In genomic region chr7:100307872-100308653, GRCm38 (mm10) we compare ENCODE assay signal across 8 mouse cellular contexts. TPM values are rescaled to one million over a fixed set of nuclear protein-coding genes. Genes with fewer than 3 reads are reported as not detected.
DNase-seq lines count a peak whose midpoint lies in the region; ATAC-seq and TF ChIP-seq lines count a peak whose summit lies in the region.
"Had no signal": no experiment of that assay in that cellular context is flagged by ENCODE, and none has a peak within 500 bp of the region (broad histone marks: within the 10 kb centered on the region; RNA-seq: fewer than 3 reads in every experiment).

No protein-coding gene starts in this region.

- H3K36me3 ChIP-seq in embryonic facial prominence, embryonic 11.5 days (replicated peaks; ENCODE audit: control insufficient read depth, insufficient read depth, low read depth, low read length), result no peaks in the 10 kb centered on the region
- H3K36me3 ChIP-seq in forebrain, embryonic 16.5 days (ENCODE audit: control insufficient read depth, insufficient read depth), result no peaks in the 10 kb centered on the region

- no peak overlapping the region for H3K4me3 ChIP-seq in embryonic facial prominence, embryonic 11.5 days (ENCODE audit: low read depth, low read length)
- H3K4me3 ChIP-seq in forebrain, embryonic 16.5 days (replicated peaks; ENCODE audit: low read length), result no peak overlapping the region
- H3K4me3 ChIP-seq in left cerebral cortex, adult 2 months, result no peak overlapping the region
- no peak overlapping the region for H3K4me3 ChIP-seq in olfactory bulb, adult 2 months (ENCODE audit: insufficient read depth, low read depth, low read length)

- no peak overlapping the region for H3K27ac ChIP-seq in embryonic facial prominence, embryonic 11.5 days (replicated peaks; ENCODE audit: low read depth, low read length)
- peak overlapping the region; percentile 29; the same call in 1 of the 2 replicates for H3K27ac ChIP-seq in forebrain, embryonic 16.5 days (ENCODE audit: low read length)
- peak overlapping the region; percentile 47; the same call in 1 of the 2 replicates for H3K27ac ChIP-seq in left cerebral cortex, adult 2 months
- H3K27ac ChIP-seq in olfactory bulb, adult 2 months (ENCODE audit: insufficient read depth, low read depth, low read length), result peak overlapping the region; percentile 59; the same call in 1 of the 2 replicates

- H3K4me2 ChIP-seq in embryonic facial prominence, embryonic 11.5 days (ENCODE audit: low read depth, low read length), result no peak overlapping the region
- H3K4me2 ChIP-seq in forebrain, embryonic 16.5 days (ENCODE audit: low read length), result no peak overlapping the region

- 68% methylated on average over 6 of the region's 6 CpGs for WGBS in embryonic facial prominence, embryonic 11.5 days
- 59% methylated on average over 6 of the region's 6 CpGs for WGBS in forebrain, embryonic 16.5 days
- 60% methylated on average over 6 of the region's 6 CpGs for WGBS in olfactory bulb, adult 2 months

- intact Hi-C loops in left cerebral cortex, adult 2 months (cut with DNase I), result no loop called here

- ATAC-seq in embryonic facial prominence, embryonic 11.5 days (replicated peaks; ENCODE audit: insufficient number of reproducible peaks, low FRiP score, low TSS enrichment, low read depth), result no peak
- peak; percentile 85 for ATAC-seq in forebrain, embryonic 16.5 days

- TF ChIP-seq CTCF in left cerebral cortex, adult 2 months (IDR thresholded peaks at IDR 0.05), result no peak
- TF ChIP-seq CTCF in olfactory bulb, adult 2 months (IDR thresholded peaks at IDR 0.05; ENCODE audit: insufficient read depth, low read depth, low read length), result no peak

- DNase-seq in embryonic facial prominence, embryonic 11.5 days (ENCODE audit: low spot score), result peak; percentile 36
- peak; percentile 42 to 47 for DNase-seq in left cerebral cortex, adult 2 months (ENCODE audit: extremely low spot score in 1 of 2, low spot score in 2 of 2)
- DNase-seq in T-cell, adult 2 months (ENCODE audit: low spot score), result no peak
- DNase-seq in urinary bladder, adult 2 months (ENCODE audit: low spot score), result no peak
- no peak for DNase-seq in adrenal gland, adult 8-10 months
- DNase-seq: kidney, postnatal 4 days had no signal

- no peak for TF ChIP-seq POLR2A in olfactory bulb, adult 2 months (IDR thresholded peaks at IDR 0.05; ENCODE audit: insufficient read depth, low read depth, low read length)

- no peaks in the 10 kb centered on the region for H3K9me3 ChIP-seq in embryonic facial prominence, embryonic 11.5 days (replicated peaks; ENCODE audit: control insufficient read depth, low read length)
- no peaks in the 10 kb centered on the region for H3K9me3 ChIP-seq in forebrain, embryonic 16.5 days (ENCODE audit: control insufficient read depth, low read length)

- H3K9ac ChIP-seq in embryonic facial prominence, embryonic 11.5 days (replicated peaks; ENCODE audit: low read length), result no peak overlapping the region
- no peak overlapping the region for H3K9ac ChIP-seq in forebrain, embryonic 16.5 days (replicated peaks; ENCODE audit: low read depth, low read length)

- H3K27me3 ChIP-seq in embryonic facial prominence, embryonic 11.5 days (ENCODE audit: control insufficient read depth, insufficient read depth, low read length), result no peaks in the 10 kb centered on the region
- no peaks in the 10 kb centered on the region for H3K27me3 ChIP-seq in forebrain, embryonic 16.5 days (replicated peaks; ENCODE audit: control insufficient read depth, insufficient read depth, low read length)

- no peaks in the 10 kb centered on the region; the same call in 1 of the 2 replicates for H3K4me1 ChIP-seq in embryonic facial prominence, embryonic 11.5 days (ENCODE audit: control insufficient read depth, insufficient read depth, low read length)
- H3K4me1 ChIP-seq in forebrain, embryonic 16.5 days (replicated peaks; ENCODE audit: control insufficient read depth, insufficient read depth, low read length), result peaks cover 30% of the 10 kb centered on the region
- peaks cover 30% of the 10 kb centered on the region for H3K4me1 ChIP-seq in olfactory bulb, adult 2 months (ENCODE audit: control insufficient read depth, insufficient read depth, low read length)

RNA-seq across cellular contexts. Expression of gene P4ha3, which starts 22.7 kb away (rescaled TPM):
- 10.2 and 11.4 TPM in 2 replicates for polyA plus RNA-seq in embryonic facial prominence, embryonic 11.5 days (2014; fragmentation: Nextera tagmentation; extraction: Ambion mirVana)
- 1.9 and 2.9 TPM in 2 replicates for polyA plus RNA-seq in forebrain, embryonic 16.5 days (2015; fragmentation: Nextera tagmentation; extraction: Ambion mirVana)
- 1 to 10 TPM; 6.5 to 8.5 TPM for total RNA-seq in left cerebral cortex, adult 2 months (2021)
- not detected in 2 replicates for polyA plus RNA-seq in olfactory bulb, adult 2 months (2012; ENCODE audit: insufficient read depth, insufficient read length, low replicate concordance, missing spikeins)
- 1.2 and 2.0 TPM in 2 replicates for polyA plus RNA-seq in urinary bladder, adult 2 months (2012; rRNA removed)
- total RNA-seq in adrenal gland, adult 8-10 months (2022), result 1 to 10 TPM in 1 of 4 experiments, under 1 TPM in 3; 0.49 to 1.1 (median 0.81) TPM

Comparison
In these comparisons a context has a peak if more than half of its experiments do, and no peak if none do; other contexts are left out.
1. DNase-seq: peak in embryonic facial prominence, embryonic 11.5 days (single experiment) and left cerebral cortex, adult 2 months (2 of 2); none in T-cell, adult 2 months (single experiment), urinary bladder, adult 2 months (single experiment) and adrenal gland, adult 8-10 months (single experiment).